Mouse (Mus musculus): ENCODE results near the gene Terf2ip.

Gene Terf2ip

DNA sequence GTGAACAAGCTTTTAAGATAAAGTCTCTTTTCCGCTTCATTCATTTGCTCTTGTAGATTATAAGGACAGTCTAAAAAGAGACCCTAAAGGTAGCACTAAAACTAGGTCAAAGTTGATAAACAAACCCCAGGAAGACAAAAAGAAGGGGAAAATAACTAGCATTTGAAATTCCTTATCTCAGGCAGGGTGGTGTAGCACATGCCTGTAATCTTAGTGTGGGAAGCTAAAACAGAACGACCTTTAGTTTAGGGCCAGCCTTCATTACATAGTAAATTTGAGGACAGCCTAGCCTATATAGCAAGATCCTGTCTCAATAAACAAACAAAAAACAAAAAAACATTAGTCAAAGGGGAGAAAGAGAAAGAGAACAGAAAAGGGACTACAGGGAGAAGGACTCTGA is 3.5 kb upstream of the Terf2ip start:
- no peak for DNase-seq (ENCODE audit: extremely low spot score, low read depth, low spot score)

DNA sequence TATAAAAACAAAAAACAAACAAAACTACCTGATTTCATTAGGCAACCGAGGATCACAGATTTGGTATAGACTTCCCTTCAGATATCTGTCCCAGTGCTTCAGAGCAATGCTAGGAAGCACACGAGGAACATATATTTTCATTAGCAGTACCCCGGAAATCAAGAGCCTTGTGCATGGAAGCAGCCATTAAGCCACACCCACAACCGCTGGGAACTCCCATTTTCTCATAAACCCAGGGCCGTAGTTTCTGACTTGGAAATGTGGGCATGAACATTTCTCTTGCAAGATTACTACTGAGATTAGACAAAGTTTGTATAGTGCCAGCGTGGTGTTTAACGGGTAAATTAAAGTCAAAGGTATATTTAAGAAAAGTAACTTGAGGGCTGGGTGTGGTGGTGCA is 1.6 kb upstream of the Terf2ip start:
- no peak for DNase-seq (ENCODE audit: extremely low spot score, low read depth, low spot score)

DNA sequence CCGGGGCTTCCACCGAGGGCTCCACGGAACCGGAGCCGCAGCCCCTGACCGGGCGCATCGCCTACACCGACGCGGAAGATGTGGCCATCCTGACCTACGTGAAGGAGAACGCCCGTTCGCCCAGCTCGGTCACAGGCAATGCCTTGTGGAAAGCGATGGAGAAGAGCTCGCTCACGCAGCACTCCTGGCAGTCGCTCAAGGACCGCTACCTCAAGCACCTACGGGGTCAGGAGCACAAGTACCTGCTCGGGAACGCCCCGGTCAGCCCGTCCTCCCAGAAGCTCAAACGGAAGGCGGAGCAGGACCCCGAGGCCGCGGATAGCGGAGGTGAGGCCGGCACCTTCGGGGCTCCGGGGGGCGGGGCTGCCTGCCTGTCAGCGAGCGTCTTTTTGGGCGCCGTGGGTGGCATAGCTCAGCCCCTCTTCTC is 631 bp downstream of the Terf2ip start:
- no peak for DNase-seq (ENCODE audit: extremely low spot score, low read depth, low spot score)

DNA sequence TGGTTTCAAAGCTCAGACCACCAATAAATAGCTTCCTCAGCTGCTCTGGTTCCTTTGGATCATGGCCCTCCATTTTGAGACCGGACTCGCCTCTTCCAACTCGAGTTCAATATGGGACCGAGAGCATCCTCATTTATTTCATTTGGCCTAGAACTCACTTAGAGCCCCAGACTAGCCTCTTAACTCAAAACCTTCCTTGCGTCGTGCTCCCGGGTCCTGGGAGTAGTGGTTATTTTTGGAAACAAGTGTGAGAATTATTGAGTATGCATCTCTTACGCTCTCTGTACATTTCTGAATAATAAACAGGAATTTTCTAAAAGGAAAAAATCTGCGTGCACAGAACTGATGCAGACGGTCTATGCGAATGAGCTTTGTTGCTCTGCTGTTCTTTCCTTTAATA is 3.7 kb downstream of the Terf2ip start, which contains the start of gene Gm6793:
Gene Gm6793 (minus strand): TSS at position 101 of the 400 bp plus-strand sequence.
- DNase-seq (ENCODE audit: extremely low spot score, low read depth, low spot score): no peak

DNA sequence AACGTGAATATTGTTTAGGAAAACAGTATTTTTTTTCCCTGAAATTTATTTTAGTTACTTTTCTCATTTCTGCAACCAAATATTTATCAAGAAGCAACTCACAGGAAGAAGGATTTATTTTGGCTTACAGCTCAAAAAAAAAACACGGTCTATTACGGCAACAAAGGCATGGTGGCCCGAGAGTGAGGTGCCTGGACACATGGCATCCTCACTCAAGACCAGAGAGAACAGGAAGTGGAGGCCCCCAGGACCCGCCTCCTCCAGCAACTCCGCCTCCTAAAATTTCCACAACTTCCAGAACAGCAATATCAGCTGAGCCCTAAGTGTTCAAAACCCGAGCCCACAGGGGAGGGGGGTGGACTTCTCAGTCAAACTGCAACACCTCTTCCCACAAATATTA is 18.3 kb downstream of the Terf2ip start:
- no peak for DNase-seq (ENCODE audit: extremely low spot score, low read depth, low spot score)

DNA sequence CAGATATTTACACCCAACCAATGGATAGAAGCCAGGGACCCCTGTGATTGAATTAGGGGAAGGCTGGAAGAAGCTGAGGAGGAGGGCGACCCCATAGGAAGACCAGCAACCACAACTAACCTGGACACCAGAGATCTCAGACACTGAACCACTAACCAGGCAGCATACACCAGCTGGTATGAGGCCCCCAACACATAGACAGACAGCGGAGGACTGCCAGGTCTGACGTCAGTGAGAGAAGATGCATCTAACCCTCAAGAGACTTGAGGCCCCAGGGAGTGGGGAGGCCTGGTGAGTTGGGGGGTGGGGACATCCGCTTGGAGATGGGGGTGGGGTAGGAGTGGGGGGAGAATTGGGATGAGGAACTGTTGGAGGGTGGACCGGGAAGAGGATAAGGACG is 19.5 kb downstream of the Terf2ip start:
- DNase-seq (ENCODE audit: extremely low spot score, low read depth, low spot score): no peak

DNA sequence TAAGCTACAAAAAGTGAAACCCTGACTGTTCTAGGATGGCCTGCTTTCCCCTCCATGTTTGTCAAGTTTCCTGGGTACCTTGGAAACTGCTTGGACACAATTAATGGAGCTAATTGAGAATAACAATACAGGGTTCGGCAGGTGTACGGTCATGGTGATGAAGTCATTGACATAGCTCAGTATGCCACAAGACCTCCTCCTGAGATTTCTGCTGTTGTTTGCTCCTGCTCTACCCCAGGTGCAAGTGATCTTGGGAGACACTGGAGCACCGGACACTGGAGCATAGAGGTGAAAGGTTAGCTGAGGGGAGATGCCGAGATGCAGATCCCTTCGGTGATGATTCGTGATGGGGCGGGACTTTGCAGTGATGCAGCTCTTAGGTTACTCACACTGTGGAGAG is 21.9 kb downstream of the Terf2ip start:
- no peak for DNase-seq (ENCODE audit: extremely low spot score, low read depth, low spot score)

DNA sequence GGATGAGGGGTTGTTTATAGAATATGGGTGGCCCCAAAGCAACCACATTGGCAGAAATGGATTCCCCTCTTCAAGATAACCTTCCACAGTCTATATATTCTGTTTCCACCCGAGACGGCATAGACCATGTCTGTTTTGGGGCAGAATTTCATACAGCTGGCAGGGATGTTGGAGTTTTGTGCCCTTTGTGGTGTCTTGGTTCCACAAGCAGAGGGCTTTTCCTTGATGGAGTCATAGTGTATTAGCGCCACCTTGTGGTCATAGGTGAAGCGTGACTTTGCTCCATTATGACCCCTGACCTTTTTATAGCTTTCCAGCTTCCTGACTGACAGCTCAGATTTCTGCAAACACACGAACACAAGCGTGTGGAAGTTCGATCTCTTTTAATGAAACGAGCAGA is 23.4 kb downstream of the Terf2ip start:
- peak; percentile 89 for DNase-seq (ENCODE audit: extremely low spot score, low read depth, low spot score)

DNA sequence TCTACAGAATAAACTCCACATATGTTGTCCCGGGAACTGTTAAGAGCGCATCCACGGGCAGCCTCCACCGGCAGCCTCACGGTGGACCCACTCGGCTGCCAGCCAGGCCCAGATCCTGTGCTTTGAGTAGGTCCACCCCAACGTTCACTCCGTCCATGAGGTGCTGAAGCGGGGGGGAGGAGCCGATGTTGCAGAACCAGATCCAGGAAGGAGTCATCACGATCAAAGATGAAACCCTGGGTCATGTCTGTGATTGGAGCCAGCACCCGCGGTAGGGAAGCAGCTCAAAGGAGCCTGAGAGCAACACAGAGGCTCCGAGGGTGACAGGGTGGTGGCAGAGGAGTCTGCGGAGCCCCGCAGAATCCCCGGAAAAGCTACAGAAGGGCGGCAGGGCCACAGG is 26.3 kb downstream of the Terf2ip start:
- no peak for DNase-seq (ENCODE audit: extremely low spot score, low read depth, low spot score)

DNA sequence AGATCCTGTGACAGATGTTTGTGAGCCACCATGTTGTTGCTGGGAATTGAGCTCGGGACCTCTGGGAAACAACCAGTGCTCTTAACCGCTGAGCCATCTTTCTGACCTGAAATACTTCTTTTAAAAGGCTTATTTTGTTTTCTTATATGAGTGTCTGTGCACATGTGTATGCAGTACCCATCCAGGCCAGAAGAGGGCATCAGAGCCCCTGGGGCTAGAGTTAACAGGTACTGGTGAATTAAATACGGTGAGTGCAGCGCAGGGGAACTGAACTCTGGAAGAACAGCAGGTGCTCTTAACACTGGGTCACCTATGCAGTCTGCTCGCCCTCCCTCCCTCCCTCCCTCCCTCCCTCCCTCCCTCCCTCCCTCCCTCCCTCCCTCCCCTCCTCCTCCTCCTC is 34.0 kb downstream of the Terf2ip start:
- no peak for DNase-seq (ENCODE audit: extremely low spot score, low read depth, low spot score)

DNA sequence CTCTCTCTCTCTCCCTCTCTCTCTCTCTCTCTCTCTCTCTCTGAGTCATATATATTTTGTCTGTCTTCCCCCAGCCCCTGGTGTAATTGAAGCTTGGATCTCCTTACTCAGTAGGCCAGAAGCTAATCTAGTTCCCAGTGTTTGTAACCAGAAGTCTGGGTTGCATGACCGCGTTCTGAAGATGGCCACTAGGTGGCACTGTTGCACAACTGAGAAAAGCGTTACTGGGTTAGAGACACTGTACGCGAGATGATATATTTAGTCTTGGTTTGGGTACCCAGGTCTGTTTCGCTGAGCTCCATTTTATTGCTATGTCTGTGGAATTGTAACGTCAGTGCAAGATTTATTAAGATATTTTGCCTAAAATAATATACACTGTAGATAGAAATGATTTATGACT is 34.7 kb downstream of the Terf2ip start:
- peak; percentile 91 for DNase-seq (ENCODE audit: extremely low spot score, low read depth, low spot score)

DNA sequence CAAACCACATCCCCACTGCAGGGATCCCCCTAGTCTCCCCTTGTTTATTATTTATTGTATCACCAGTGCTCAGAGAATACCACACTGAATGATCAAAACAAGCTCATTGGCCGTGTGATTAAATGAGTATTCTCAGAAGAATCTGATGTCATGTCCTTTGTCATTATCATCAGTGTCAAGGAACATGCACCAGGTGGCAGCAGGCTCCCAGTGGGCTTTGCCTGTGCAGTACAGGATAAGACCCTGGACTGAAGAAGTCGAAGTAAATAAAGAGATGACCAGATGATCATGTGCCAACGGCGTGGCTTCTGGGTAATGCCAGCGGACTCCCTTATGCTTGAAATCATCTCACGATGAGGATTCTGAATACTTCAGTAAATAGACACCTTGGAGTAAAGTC is 37.1 kb downstream of the Terf2ip start:
- no peak for DNase-seq (ENCODE audit: extremely low spot score, low read depth, low spot score)

DNA sequence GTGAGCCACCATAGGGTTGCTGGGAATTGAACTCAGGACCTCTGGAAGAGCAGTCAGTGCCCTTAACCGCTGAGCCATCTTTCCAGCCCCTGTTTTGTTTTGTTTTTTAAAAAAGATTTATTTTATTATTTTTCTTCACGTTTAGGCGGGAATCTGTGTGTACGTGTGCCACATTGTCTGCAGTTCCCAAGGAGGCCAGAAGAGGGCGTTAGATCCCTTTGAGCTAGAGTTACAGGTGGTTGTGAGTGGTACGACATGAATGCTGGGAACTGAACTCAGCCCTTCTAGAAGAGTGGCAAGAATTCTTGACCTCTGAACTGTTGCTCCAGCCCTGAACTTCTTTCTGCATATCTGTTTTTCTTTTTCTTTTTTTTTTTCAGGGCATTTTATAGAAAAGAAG is 38.8 kb downstream of the Terf2ip start:
- no peak for DNase-seq (ENCODE audit: extremely low spot score, low read depth, low spot score)

DNA sequence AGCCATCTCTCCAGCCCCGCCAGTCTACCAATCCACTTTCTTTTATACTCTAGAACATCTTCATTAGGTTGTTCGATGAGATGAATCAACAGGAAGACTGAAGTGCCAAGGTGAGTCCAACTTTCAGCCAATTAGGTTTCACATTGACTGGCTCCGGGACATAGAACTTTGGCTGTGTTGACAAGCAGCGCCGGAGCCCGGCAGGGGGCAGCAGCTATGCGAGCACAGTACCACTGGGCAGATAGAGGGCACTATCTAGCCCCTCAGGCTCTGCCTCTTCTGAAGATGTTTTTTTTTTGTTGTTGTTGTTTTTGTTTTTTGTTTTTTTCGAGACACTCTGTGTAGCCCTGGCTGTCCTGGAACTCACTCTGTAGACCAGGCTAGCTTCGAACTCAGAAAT is 40.3 kb downstream of the Terf2ip start:
- DNase-seq (ENCODE audit: extremely low spot score, low read depth, low spot score): no peak

DNA sequence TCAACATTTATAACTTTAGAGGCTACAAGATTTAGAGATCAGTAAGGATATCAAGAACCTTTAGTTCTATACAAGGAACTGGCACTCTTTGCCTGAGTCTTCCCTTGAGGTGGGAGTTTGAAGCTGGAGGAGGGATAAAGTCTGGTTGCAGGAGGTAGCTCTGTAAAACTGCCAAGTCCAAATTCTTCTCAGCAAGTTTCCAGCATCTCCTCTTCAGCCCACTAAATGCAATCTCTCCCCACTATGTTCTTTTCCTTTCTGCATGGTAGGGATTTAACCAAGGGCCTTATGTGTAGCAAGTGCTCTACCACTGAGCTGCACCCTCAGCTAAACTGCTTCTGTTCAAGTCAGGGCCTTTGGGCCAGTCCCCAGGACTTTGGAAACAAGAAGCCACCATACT is 43.3 kb downstream of the Terf2ip start:
- DNase-seq (ENCODE audit: extremely low spot score, low read depth, low spot score): no peak

DNA sequence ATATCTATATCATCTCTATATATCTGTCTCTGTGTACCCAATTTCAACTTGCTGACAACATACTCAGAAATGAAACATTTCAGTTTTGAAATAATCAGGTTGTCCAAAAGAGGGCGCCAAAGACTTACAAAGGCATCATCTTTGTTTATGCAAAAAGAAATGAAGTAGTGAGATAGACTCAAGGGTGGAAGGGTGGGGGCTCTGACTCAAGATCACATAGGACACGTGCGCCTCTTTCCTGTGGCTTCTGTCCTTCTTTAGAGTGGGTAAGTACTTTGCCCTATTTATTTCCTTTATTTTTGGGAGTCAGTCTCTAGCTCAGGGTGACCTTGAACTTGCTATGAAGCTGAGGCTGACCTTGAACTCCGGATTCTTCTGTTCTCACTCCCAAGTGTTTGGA is 50.2 kb downstream of the Terf2ip start:
- peak; percentile 39 for DNase-seq (ENCODE audit: extremely low spot score, low read depth, low spot score)

Measured in hindlimb bud, embryonic 11.5 days (tissue).